Mouse (Mus musculus) liver, adult 10 weeks (tissue): ENCODE measurements around the gene Cep126. TPM values are rescaled to one million over a fixed set of nuclear protein-coding genes. Genes with fewer than 3 reads are reported as not detected.

ENCODE experiments used
- polyA plus RNA-seq: library from polyadenylated mRNA; stranded (reverse); fragments of 350-450 nt; fragmentation: Illumina TruSeq; extraction: RNeasy Lipid Tissue Mini Kit (QIAGEN cat#74804); gene quantifications from one replicate; pipeline ENCODE4 v1.2.3, GENCODE M21; 2014; ENCODE audit warnings: low read depth, low replicate concordance

The Cep126 gene
- polyA plus RNA-seq = 0.90 TPM

DNA sequence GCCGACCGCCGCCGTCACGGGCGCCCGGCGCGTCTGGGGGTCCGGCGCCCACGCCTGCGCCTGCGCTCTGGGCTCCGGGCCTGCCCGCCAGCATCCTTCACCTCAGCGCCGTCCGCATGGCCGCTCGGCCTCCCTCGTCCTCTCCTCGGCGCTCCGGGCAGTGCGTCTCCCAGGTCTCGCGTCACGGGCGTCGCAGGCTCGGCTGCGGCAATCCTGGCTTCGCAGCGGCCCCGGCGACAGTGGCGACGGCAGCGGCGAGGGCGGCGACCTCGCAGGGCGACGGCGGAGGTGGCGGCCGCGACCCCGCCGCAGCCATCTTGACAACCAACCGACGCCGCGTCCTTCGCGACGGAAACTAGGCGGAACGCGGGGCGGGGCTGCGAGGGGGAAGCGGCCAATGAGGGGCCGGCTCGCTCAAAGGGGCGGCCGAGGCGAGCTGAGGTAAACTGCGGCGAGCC, at the start of gene Cep126:
Cep126 (minus strand) TSS at position 178 of the 458 bp plus-strand sequence.

DNA sequence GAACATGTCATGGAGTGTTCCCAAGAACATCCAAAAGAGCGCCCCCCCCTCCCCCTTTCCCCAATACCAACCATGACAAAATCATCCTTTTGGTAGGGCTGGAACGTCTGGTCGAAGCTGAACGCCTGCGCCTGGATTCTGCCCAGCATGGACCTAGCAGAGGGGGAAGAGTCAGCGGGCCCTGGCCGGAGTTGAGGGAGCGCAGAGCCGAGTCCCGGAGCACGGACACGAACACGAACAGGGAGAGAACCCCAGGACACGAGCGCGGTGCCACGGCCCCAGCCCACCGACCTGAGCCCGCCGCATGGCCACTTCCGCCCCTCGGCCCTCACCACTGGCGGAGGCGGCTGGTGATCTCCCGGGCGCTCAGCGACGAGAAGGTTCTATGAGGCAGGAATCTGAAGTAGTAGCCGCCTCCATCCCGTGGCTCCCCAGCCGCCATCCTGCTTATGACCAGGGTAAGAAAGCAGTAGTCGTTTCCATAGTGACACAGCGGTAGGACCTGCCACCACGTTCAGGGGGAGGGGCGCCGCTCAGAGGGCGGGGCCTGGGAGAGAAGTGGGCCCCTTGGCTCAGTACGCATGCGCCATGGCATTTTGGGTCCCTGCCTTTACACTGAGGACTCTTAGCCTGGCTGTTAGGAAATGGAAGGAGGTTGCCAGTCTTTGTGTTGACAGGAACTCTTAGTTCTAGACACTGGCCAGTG, 91.6 kb downstream of the Cep126 start, which contains the start of gene Cfap300:
Cfap300 (minus strand) TSS at position 486 of the 706 bp plus-strand sequence.

Other genes with a start within 250 kb of the Cep126 start
- gene Yap1, start 129.7 kb downstream of the Cep126 start, polyA plus RNA-seq = 40.4 TPM
- 1.2 TPM for gene Cfap300, start 91.5 kb downstream of the Cep126 start, polyA plus RNA-seq